Comparison of ENCODE assay signal across 26 mouse cellular contexts in genomic region chr6:81230747-81231146, GRCm38 (mm10).
DNase-seq lines count a peak whose midpoint lies in the region; ATAC-seq lines count a peak whose summit lies in the region.
"Had no signal": no experiment of that assay in that cellular context is flagged by ENCODE, and none has a peak within 500 bp of the region (broad histone marks: within the 10 kb centered on the region; RNA-seq: fewer than 3 reads in every experiment).

No protein-coding gene starts in this region.

- H3K27me3 ChIP-seq in heart, embryonic 10.5 days (ENCODE audit: insufficient read depth, poor library complexity, severe bottlenecking), result no peaks in the 10 kb centered on the region
- H3K27me3 ChIP-seq: heart, embryonic 15.5 days; hindbrain, embryonic 12.5 days; intestine, embryonic 15.5 days; liver, embryonic 12.5 days; megakaryocyte, embryonic 14.5 days; midbrain, embryonic 12.5 days; neural tube, embryonic 12.5 days had no signal

- no peaks in the 10 kb centered on the region for H3K4me1 ChIP-seq in heart, embryonic 10.5 days
- H3K4me1 ChIP-seq: heart, embryonic 15.5 days; hindbrain, embryonic 12.5 days; intestine, embryonic 15.5 days; liver, embryonic 12.5 days; megakaryocyte, embryonic 14.5 days; midbrain, embryonic 12.5 days; neural tube, embryonic 12.5 days had no signal

- no peak overlapping the region for H3K27ac ChIP-seq in heart, embryonic 10.5 days
- H3K27ac ChIP-seq: heart, embryonic 15.5 days; hindbrain, embryonic 12.5 days; hindbrain, postnatal 0 days; intestine, embryonic 15.5 days; liver, embryonic 12.5 days; midbrain, embryonic 12.5 days; neural tube, embryonic 12.5 days had no signal

- H3K9me3 ChIP-seq in heart, embryonic 10.5 days, result no peaks in the 10 kb centered on the region
- H3K9me3 ChIP-seq: heart, embryonic 15.5 days; hindbrain, embryonic 12.5 days; intestine, embryonic 15.5 days; liver, embryonic 12.5 days; megakaryocyte, embryonic 14.5 days; midbrain, embryonic 12.5 days; neural tube, embryonic 12.5 days had no signal

- H3K4me3 ChIP-seq in heart, embryonic 10.5 days, result no peak overlapping the region
- H3K4me3 ChIP-seq: erythroblast, embryonic 14.5 days; heart, embryonic 15.5 days; hindbrain, embryonic 12.5 days; intestine, embryonic 15.5 days; liver, embryonic 12.5 days; megakaryocyte, embryonic 14.5 days; midbrain, embryonic 12.5 days; myocyte; neural tube, embryonic 12.5 days had no signal

- no peaks in the 10 kb centered on the region for H3K36me3 ChIP-seq in heart, embryonic 10.5 days
- H3K36me3 ChIP-seq: heart, embryonic 15.5 days; hindbrain, embryonic 12.5 days; intestine, embryonic 15.5 days; liver, embryonic 12.5 days; midbrain, embryonic 12.5 days; neural tube, embryonic 12.5 days had no signal

- no peak for ATAC-seq in megakaryocyte progenitor cell, adult 5-6 weeks (replicated peaks; ENCODE audit: poor library complexity)
- ATAC-seq: forebrain, postnatal 0 days; hindbrain, postnatal 0 days; intestine, embryonic 15.5 days; liver, embryonic 12.5 days; liver, postnatal 0 days had no signal

- DNase-seq in cerebellum, adult 11-12 months, result peak; percentile 5
- no peak for DNase-seq in cerebellum, adult 8-10 months
- peak; percentile 11 to 13 for DNase-seq in heart, adult 9 months (ENCODE audit: low spot score in 2 of 2)
- no peak for DNase-seq in heart, embryonic 10.5 days (ENCODE audit: low spot score)
- DNase-seq in 3T3-L1 (ENCODE audit: low read depth, low spot score), result peak; percentile 2
- peak; percentile 15 for DNase-seq in lung, postnatal 25 days (ENCODE audit: low spot score)
- DNase-seq: adrenal gland, postnatal 14 days; forebrain, postnatal 0 days; kidney, adult 8-10 months; kidney, postnatal 10 days; layer of hippocampus, postnatal 36 days; left cerebral cortex, postnatal 4 days; liver, postnatal 0 days; right cerebral cortex, postnatal 14 days; thymus, postnatal 4 days had no signal

- WGBS in heart, embryonic 10.5 days, result 56% methylated on average over 3 of the region's 3 CpGs

Comparison
In these comparisons a context has a peak if more than half of its experiments do, and no peak if none do; other contexts are left out.
1. DNase-seq: peak in cerebellum, adult 11-12 months (single experiment), heart, adult 9 months (2 of 2), 3T3-L1 (single experiment) and lung, postnatal 25 days (single experiment); none in cerebellum, adult 8-10 months (single experiment) and heart, embryonic 10.5 days (single experiment).